Mouse (Mus musculus) kidney, embryonic 15.5 days (tissue): ENCODE measurements around the gene Mical2. TPM values are rescaled to one million over a fixed set of nuclear protein-coding genes. Genes with fewer than 3 reads are reported as not detected.

ENCODE experiments used
- ATAC-seq: fragments of 200-750 bp; cut with Nextera tagmentation; replicated peaks from 2 replicates; pipeline ENCODE4 v1.8.0; 2017; ENCODE audit warnings: moderate TSS enrichment; ENCODE audit not compliant: low FRiP score
- H3K27ac ChIP-seq: fragments of 300-500 bp; sonication (generic); 2 replicates; pipeline ENCODE4 v1.5.1; 2015; ENCODE audit warnings: mild to moderate bottlenecking, inconsistent platforms
- H3K27me3 ChIP-seq: fragments of 300-500 bp; sonication (generic); 2 replicates; pipeline ENCODE4 v1.6.1; 2015; ENCODE audit warnings: inconsistent platforms
- H3K36me3 ChIP-seq: fragments of 300-500 bp; sonication (generic); 2 replicates; pipeline ENCODE4 v1.6.1; 2015; ENCODE audit warnings: inconsistent platforms
- H3K4me1 ChIP-seq: fragments of 300-500 bp; sonication (generic); 2 replicates; pipeline ENCODE4 v1.6.1; 2015; ENCODE audit warnings: inconsistent platforms
- H3K4me2 ChIP-seq: fragments of 300-500 bp; sonication (generic); 2 replicates; pipeline ENCODE4 v1.6.1; 2015; ENCODE audit warnings: moderate library complexity, mild to moderate bottlenecking, inconsistent platforms
- H3K4me3 ChIP-seq: fragments of 300-500 bp; sonication (generic); replicated peaks from 2 replicates; pipeline ENCODE4 v1.5.1; 2015; ENCODE audit warnings: mild to moderate bottlenecking, inconsistent platforms
- H3K9ac ChIP-seq: fragments of 300-500 bp; sonication (generic); 2 replicates; pipeline ENCODE4 v1.6.1; 2015; ENCODE audit warnings: mild to moderate bottlenecking, inconsistent platforms
- H3K9me3 ChIP-seq: fragments of 300-500 bp; sonication (generic); replicated peaks from 2 replicates; pipeline ENCODE4 v1.6.1; 2016; ENCODE audit warnings: inconsistent platforms
- WGBS: fragments of 180-500 bp; shearing (Covaris S2); methylation state at CpG from one replicate; pipeline ENCODE4 v1.1.7; 2015; ENCODE audit warnings: mixed read lengths; 5-methylcytosine and 5-hydroxymethylcytosine counted together
- polyA plus RNA-seq: library from polyadenylated mRNA; unstranded; fragments of >200 nt; fragmentation: Nextera tagmentation; extraction: Ambion mirVana; gene quantifications from 2 replicates; pipeline ENCODE4 v1.2.1, GENCODE M21; 2015

The Mical2 gene
- polyA plus RNA-seq, 1 experiment from 2014 or later = 7.5 TPM

DNA sequence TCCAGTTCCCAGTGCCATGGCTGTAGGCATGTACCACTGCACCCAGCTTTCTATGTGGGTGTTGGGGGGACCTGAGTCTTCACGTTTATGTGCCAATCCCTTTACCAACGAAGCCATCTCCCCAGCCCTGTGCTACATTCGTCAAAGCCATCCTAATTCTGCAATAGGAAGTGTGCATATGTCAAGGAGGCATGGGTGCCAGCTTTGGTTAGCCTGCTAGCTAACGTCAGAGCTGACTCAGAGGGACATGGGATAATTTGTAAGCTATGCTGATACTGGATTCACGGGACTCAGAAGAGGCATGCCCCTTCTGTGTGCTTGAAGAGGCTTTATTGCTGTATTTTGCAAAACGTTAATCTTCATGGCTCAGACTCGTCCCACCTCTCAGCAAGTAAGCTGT lies 103.8 kb downstream of the Mical2 start:
- 0 out of 2 replicates have a peak, but pooled peaks cover 6% of the 10 kb centered on the region for H3K4me1 ChIP-seq
- H3K9me3 ChIP-seq = no peaks in the 10 kb centered on the region
- WGBS = 69% methylated on average over 7 of the region's 7 CpGs
- peaks cover 2% of the 10 kb centered on the region; the same call in 1 of the 2 replicates for H3K36me3 ChIP-seq
- no peaks in the 10 kb centered on the region for H3K27me3 ChIP-seq
- no peak for ATAC-seq
- no peak overlapping the region for H3K4me3 ChIP-seq
- no peak overlapping the region for H3K4me2 ChIP-seq
- no peak overlapping the region for H3K27ac ChIP-seq
- H3K9ac ChIP-seq = no peak overlapping the region

DNA sequence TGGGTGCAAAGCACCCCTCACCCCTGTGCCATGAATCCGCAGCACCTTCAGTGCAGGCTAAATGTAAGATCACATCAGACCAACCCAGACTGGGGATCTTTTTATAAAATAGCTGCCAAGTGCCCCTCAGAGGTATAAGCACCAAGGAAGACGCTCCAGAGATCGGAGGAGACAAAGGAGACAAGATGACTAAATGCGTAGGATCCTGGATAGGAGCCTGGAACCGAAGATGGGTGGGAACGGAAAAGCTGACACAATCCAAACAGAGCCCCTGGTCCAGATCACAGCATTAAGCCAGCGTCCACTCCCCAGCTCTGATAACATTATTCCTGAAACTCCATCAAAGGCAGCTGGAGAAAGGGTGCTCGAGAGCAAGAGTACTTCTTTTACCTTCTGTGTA lies 105.3 kb downstream of the Mical2 start:
- 66% methylated on average over 8 of the region's 8 CpGs for WGBS
- no peaks in the 10 kb centered on the region for H3K27me3 ChIP-seq

DNA sequence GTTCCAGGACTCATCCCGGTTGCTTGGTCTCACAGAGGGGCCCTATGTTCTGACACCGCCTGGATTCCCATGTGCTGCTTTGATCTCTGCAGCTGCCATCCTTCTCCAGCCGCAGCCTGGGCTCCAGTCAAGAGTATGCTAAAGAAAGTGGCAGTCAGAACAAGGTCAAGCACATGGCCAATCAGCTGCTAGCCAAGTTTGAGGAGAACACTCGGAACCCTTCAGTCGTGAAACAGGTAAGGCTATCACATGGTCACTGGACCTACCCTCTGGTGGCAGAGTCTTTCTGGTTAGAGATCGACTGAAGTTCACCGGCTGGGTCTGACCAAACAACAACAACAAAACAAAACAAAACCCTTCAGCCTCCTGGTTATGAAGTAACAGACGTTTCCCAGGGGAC lies 106.1 kb downstream of the Mical2 start:
- H3K9ac ChIP-seq = no peak overlapping the region
- no peaks in the 10 kb centered on the region for H3K27me3 ChIP-seq
- H3K4me1 ChIP-seq = 0 out of 2 replicates have a peak, but pooled peaks cover 10% of the 10 kb centered on the region
- no peaks in the 10 kb centered on the region for H3K36me3 ChIP-seq
- no peak for ATAC-seq
- H3K4me2 ChIP-seq = no peak overlapping the region
- no peak overlapping the region for H3K27ac ChIP-seq
- H3K4me3 ChIP-seq = no peak overlapping the region
- WGBS = 77% methylated on average over 8 of the region's 8 CpGs
- no peaks in the 10 kb centered on the region for H3K9me3 ChIP-seq

More for the DNA sequence above, 105.3 kb downstream of the Mical2 start:
- 0 out of 2 replicates have a peak, but pooled peaks cover 8% of the 10 kb centered on the region for H3K4me1 ChIP-seq
- no peak for ATAC-seq
- H3K4me3 ChIP-seq = no peak overlapping the region
- no peak overlapping the region for H3K27ac ChIP-seq
- no peaks in the 10 kb centered on the region for H3K9me3 ChIP-seq
- no peaks in the 10 kb centered on the region for H3K36me3 ChIP-seq
- no peak overlapping the region for H3K9ac ChIP-seq
- no peak overlapping the region for H3K4me2 ChIP-seq

DNA sequence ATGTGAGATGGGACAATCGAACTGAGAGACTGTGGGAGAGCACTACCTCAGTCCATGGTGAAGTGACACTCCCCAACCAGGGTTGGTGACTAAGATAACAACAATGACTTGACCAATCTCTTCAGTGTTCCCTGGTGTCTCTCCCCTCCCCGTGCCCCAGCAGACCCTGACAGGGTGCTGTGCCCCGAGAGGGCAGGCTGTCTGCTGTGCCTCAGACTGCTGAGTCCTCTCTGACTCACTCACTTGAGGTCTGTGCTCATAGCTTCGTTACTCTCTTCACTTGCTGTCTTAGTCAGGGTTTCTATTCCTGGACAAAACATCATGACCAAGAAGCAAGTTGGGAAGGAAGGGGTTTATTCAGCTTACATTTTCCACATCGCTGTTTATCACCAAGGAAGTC lies 106.8 kb downstream of the Mical2 start:
- Histone ChIP-seq H3K9me3 (no peaks in the 10 kb centered on the region), H3K4me3 (no peak overlapping the region), H3K4me2 (no peak overlapping the region), H3K9ac (no peak overlapping the region), H3K27me3 (no peaks in the 10 kb centered on the region), H3K36me3 (no peaks in the 10 kb centered on the region), H3K27ac (no peak overlapping the region), H3K4me1 (0 out of 2 replicates have a peak, but pooled peaks cover 6% of the 10 kb centered on the region)
- no peak for ATAC-seq
- WGBS = 75% methylated on average over 5 of the region's 5 CpGs

DNA sequence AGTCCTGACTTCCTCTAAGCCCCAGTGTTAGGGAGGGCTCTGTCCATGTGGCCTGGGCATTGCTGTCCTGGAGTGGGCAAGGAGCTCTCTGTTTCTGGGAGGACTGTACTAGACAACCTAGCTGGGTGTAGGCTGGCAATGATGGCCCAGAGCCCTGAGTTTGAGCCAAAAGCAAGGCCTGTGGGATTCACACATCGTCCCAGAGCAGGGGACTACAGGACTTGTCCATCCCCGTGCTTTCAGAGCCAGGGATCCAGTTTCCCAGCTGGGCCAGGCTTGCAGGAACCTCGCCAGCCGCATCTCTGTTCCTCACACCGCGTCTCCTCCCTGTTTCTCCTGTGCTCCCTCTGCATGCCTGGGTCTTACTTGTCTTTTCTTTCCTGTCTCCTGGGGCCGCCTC lies 107.7 kb downstream of the Mical2 start:
- no peaks in the 10 kb centered on the region for H3K9me3 ChIP-seq
- H3K36me3 ChIP-seq = no peaks in the 10 kb centered on the region
- H3K4me3 ChIP-seq = no peak overlapping the region
- H3K9ac ChIP-seq = no peak overlapping the region
- H3K4me2 ChIP-seq = no peak overlapping the region
- H3K27ac ChIP-seq = no peak overlapping the region
- no peaks in the 10 kb centered on the region for H3K27me3 ChIP-seq
- WGBS = 76% methylated on average over 7 of the region's 7 CpGs
- no peak for ATAC-seq
- 0 out of 2 replicates have a peak, but pooled peaks cover 6% of the 10 kb centered on the region for H3K4me1 ChIP-seq

DNA sequence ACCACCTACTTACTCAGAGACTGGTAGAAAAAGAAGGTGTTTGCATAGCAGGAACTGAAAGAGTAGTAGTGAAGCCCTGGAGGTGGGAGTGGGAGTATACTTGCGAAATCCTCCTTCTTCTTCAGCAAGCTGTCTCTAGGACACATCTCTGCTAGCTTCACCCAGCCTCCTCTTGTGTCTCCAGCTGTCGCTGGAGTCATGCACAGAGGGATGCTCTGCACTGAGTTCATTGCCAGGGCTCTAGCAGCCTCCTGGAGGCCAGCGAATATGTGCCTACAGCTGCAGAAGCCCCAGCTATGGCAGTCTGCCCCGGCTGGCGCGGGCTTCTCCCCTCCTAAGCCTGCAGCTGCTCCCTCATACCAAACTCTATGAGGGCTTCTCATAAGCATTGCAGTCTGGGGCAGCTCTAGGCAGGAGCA lies 110.6 kb downstream of the Mical2 start:
- no peak overlapping the region for H3K9ac ChIP-seq
- H3K4me3 ChIP-seq = no peak overlapping the region
- 72% methylated on average over 6 of the region's 6 CpGs for WGBS
- H3K27me3 ChIP-seq = no peaks in the 10 kb centered on the region
- 0 out of 2 replicates have a peak, but pooled peaks cover 6% of the 10 kb centered on the region for H3K4me1 ChIP-seq
- no peak for ATAC-seq
- no peaks in the 10 kb centered on the region for H3K9me3 ChIP-seq
- H3K4me2 ChIP-seq = no peak overlapping the region
- no peak overlapping the region for H3K27ac ChIP-seq
- H3K36me3 ChIP-seq = no peaks in the 10 kb centered on the region

DNA sequence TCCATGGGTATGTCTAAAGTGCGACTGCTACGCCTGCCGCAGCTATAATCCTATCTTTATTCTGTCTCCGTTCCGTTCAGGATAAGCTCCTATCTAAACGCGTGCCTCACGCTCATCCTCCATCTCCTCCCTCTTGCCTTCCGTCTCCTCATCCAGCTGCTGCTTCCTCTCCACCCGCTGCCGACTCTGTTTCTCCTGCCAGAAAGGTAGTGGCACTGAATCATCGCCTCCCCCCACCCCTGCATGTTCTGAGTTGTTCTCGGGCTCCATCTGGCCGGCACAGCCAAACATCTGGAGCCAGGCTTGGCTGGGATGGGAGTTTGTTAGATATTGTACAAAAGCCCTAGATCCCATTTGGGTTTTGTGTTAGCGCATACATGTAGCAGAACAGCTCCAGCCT lies 111.1 kb downstream of the Mical2 start:
- no peak overlapping the region for H3K27ac ChIP-seq
- no peak for ATAC-seq
- no peaks in the 10 kb centered on the region for H3K36me3 ChIP-seq

DNA sequence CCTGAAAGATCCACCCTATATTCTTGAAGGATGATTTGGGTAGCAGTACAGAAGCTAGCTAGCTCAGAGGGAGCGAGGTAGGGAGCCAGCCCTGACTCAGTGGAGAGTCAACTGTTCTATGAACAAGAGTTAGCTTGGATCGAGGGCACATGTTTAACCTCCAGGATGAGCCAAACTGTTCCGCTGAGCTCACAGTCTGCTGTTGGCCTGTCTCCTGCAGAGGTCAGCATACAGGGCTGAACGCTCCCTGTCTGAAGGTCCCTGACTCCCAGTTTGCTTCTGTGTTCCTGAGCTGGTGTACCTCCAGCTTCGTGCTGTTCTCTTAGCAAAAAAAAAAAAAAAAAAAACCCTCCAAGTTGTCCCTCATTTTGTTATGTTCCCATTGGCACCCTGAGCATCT lies 112.1 kb downstream of the Mical2 start:
- ATAC-seq = no peak
- Histone ChIP-seq H3K27ac (no peak overlapping the region), H3K9me3 (no peaks in the 10 kb centered on the region)

More for the DNA sequence above, 111.1 kb downstream of the Mical2 start:
- Histone ChIP-seq H3K9ac (no peak overlapping the region), H3K9me3 (no peaks in the 10 kb centered on the region), H3K4me1 (0 out of 2 replicates have a peak, but pooled peaks cover 6% of the 10 kb centered on the region), H3K27me3 (no peaks in the 10 kb centered on the region), H3K4me3 (no peak overlapping the region), H3K4me2 (no peak overlapping the region)
- WGBS = 70% methylated on average over 15 of the region's 15 CpGs

DNA sequence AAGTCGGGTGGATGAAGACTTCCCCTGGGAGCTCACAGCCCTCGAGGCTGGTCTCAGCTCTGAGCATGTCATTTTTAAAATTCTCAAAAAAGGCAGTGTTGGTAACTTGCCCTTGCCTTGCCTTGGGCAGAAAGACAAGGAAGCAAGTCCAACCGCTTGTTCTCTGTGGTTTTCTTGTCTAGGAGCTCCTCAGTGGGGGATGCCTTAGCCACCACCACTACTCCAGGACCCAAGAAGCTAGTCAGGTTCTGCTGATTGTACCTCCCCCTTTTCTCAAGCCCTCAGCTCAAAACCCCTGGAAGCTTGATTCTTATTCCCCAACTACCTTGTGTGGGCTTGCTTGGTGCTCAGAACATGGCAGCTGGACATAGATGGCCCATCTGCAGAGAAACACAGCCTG lies 115.4 kb downstream of the Mical2 start:
- no peak overlapping the region for H3K4me3 ChIP-seq
- H3K4me2 ChIP-seq = no peak overlapping the region
- ATAC-seq = no peak
- WGBS = 70% methylated on average over 3 of the region's 3 CpGs
- no peaks in the 10 kb centered on the region for H3K36me3 ChIP-seq
- no peak overlapping the region for H3K27ac ChIP-seq
- H3K9me3 ChIP-seq = no peaks in the 10 kb centered on the region
- 0 out of 2 replicates have a peak, but pooled peaks cover 4% of the 10 kb centered on the region for H3K4me1 ChIP-seq
- no peak overlapping the region for H3K9ac ChIP-seq
- H3K27me3 ChIP-seq = no peaks in the 10 kb centered on the region

More for the DNA sequence above, 112.1 kb downstream of the Mical2 start:
- no peak overlapping the region for H3K9ac ChIP-seq
- H3K4me3 ChIP-seq = no peak overlapping the region
- no peaks in the 10 kb centered on the region for H3K36me3 ChIP-seq
- H3K4me1 ChIP-seq = 0 out of 2 replicates have a peak, but pooled peaks cover 6% of the 10 kb centered on the region
- no peak overlapping the region for H3K4me2 ChIP-seq
- no peaks in the 10 kb centered on the region for H3K27me3 ChIP-seq
- WGBS = 76% methylated on average over 5 of the region's 5 CpGs

DNA sequence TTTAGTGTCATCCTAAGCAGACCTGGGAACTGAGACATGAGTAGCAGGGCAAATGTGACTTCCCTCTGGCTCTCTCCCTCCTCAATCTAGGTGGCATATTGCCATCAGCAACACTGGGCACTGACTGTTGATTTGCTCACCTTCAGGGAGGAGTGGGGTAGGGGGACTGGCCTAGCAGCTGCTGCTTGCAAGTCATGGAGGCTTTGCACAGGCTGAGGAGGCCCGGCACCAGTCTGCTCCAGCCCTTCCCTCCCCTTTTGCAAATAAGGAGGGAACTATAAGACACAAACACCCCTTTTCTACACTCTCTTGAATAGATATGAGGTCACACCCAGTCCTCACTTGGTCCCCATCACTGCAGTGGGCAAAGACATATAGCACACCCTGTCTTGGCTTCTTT lies 120.0 kb downstream of the Mical2 start:
- H3K9ac ChIP-seq = no peak overlapping the region
- no peak overlapping the region for H3K27ac ChIP-seq
- WGBS = 82% methylated on average over 1 of the region's 1 CpGs
- no peaks in the 10 kb centered on the region for H3K27me3 ChIP-seq
- no peaks in the 10 kb centered on the region for H3K4me1 ChIP-seq
- no peak overlapping the region for H3K4me3 ChIP-seq
- H3K36me3 ChIP-seq = no peaks in the 10 kb centered on the region
- no peak for ATAC-seq
- no peak overlapping the region for H3K4me2 ChIP-seq
- H3K9me3 ChIP-seq = no peaks in the 10 kb centered on the region

DNA sequence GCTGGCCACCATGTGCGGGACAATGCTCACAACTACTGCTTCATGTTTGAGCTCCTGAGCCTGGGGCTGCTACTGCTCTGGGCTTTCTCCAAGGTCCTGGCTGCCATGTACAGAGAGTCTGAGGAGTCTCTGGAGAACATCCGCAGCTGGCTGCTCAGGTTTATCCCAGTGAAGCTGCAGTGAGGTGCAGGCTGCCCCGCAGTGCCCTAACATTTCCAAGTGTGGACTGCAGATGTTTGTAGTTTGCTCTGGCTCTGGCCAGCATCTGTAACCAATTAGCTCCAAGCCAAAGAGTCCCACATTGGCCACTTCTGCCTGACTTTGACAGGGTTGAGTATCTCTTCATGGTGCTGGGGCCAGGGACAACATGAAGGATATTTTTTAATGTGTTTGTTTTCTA lies 125.9 kb downstream of the Mical2 start:
- WGBS = 60% methylated on average over 3 of the region's 3 CpGs
- no peak for ATAC-seq
- H3K4me1 ChIP-seq = peaks cover 45% of the 10 kb centered on the region
- H3K27ac ChIP-seq = peak overlapping the region; percentile 15
- no peak overlapping the region for H3K9ac ChIP-seq
- H3K4me2 ChIP-seq = no peak overlapping the region
- H3K36me3 ChIP-seq = no peaks in the 10 kb centered on the region
- no peaks in the 10 kb centered on the region for H3K9me3 ChIP-seq
- no peaks in the 10 kb centered on the region for H3K27me3 ChIP-seq
- no peak overlapping the region for H3K4me3 ChIP-seq

DNA sequence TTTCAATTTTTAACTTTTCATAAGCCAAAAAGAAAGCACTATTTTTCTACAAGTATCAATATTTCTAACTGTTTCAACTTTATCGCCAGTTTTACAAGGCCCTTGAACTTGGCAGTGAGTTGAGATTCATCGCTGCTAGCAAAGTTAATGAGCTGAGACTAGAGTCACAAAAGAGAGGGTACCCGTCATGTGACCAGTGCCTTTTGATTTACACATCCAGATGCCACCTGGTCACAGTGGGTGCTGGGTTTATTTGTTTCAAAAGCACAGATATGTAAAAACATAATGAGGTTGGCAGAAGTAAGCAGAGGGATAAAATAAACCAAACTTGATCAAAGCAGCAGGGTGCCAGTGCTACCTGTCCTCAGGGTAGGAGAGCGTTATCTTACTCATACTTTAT lies 126.3 kb downstream of the Mical2 start:
- Histone ChIP-seq H3K4me3 (no peak overlapping the region), H3K27me3 (no peaks in the 10 kb centered on the region), H3K4me2 (no peak overlapping the region), H3K4me1 (peaks cover 45% of the 10 kb centered on the region), H3K9ac (no peak overlapping the region), H3K9me3 (no peaks in the 10 kb centered on the region), H3K27ac (no peak overlapping the region), H3K36me3 (no peaks in the 10 kb centered on the region)
- ATAC-seq = 0 out of 2 replicates have a peak, but pooled peaks have one; percentile 30
- WGBS = 46% methylated on average over 4 of the region's 4 CpGs

DNA sequence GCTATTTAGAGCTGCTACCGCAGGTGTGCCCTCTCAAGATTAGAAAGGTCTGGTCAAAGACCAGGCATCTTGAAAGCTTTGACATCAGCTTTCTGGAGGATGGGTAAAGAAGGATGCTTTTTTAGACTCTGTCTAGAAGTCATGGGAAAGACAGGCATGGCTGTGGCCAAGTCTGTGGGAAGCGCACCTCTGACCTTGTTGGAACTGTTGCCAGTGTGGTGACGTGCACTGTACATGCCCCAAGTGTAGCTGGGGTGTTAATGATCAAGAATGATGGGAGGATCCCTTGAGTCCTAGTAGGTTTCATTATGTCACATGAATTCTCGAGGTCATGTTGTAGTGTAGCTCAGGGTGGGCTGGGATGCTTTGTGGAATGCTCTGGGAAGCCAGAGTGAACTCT lies 127.4 kb downstream of the Mical2 start:
- WGBS = 71% methylated on average over 4 of the region's 4 CpGs
- Histone ChIP-seq H3K36me3 (no peaks in the 10 kb centered on the region), H3K4me1 (peaks cover 45% of the 10 kb centered on the region), H3K27me3 (no peaks in the 10 kb centered on the region), H3K9me3 (no peaks in the 10 kb centered on the region), H3K9ac (no peak overlapping the region), H3K4me2 (no peak overlapping the region), H3K4me3 (no peak overlapping the region), H3K27ac (no peak overlapping the region)
- no peak for ATAC-seq
